Mouse (Mus musculus) bone marrow macrophage, adult 2 months (primary cell): ENCODE data around the gene Utp3. TPM values are rescaled to one million over a fixed set of nuclear protein-coding genes. Genes with fewer than 3 reads are reported as not detected.
"Not testable (repeated sequence)": the region's sequence is repeated elsewhere in the genome, so short reads cannot be mapped to it uniquely, and the experiment has no call there.

Source experiments
- H3K27ac ChIP-seq: 2 replicates; pipeline ENCODE4 v1.5.1; 2012; ENCODE audit warnings: low read depth, low read length; ENCODE audit not compliant: insufficient read depth
- H3K4me1 ChIP-seq: 2 replicates; pipeline ENCODE4 v1.6.1; 2012; ENCODE audit warnings: low read length; ENCODE audit not compliant: control insufficient read depth, insufficient read depth
- H3K4me3 ChIP-seq: 2 replicates; pipeline ENCODE4 v1.5.1; 2012; ENCODE audit warnings: mild to moderate bottlenecking, low read length, moderate library complexity; ENCODE audit not compliant: insufficient read depth
- CTCF ChIP-seq: IDR thresholded peaks from 2 replicates; pipeline ENCODE4 v1.5.1; 2012; ENCODE audit warnings: low read depth, mild to moderate bottlenecking, low read length, moderate library complexity
- POLR2A ChIP-seq: IDR thresholded peaks from 2 replicates; pipeline ENCODE4 v1.6.1; 2012; ENCODE audit warnings: mild to moderate bottlenecking, low read depth, low read length, borderline replicate concordance
- polyA plus RNA-seq: library from polyadenylated mRNA; stranded (reverse); fragments of >200 nt; gene quantifications from 2 replicates; pipeline ENCODE4 v1.2.4, GENCODE M21; 2012; ENCODE audit not compliant: missing spikeins, insufficient read depth, insufficient read length

The Utp3 gene
- polyA plus RNA-seq = 87.5 and 105 TPM in 2 replicates

- Histone ChIP-seq H3K27ac (peak within 1 kb of the TSS; percentile 97), H3K4me3 (peak within 1 kb of the TSS; percentile 94), H3K4me1 (peaks cover 20% of the 10 kb centered on the region)
- TF ChIP-seq POLR2A (no peak), CTCF (peak; percentile 55)
Observed at GRCm38 (mm10) chr5:88554086-88554886, at the start of gene Utp3. Utp3 (plus strand) TSS chr5:88554462.

GRCm38 (mm10) chr5:88508555-88508954 is 45.7 kb upstream of the Utp3 start:
- no peak for TF ChIP-seq POLR2A
- TF ChIP-seq CTCF = no peak
- H3K4me1 ChIP-seq = peaks cover 17% of the 10 kb centered on the region
- H3K27ac ChIP-seq = peak overlapping the region; percentile 98
- H3K4me3 ChIP-seq = no peak overlapping the region

GRCm38 (mm10) chr5:88508990-88509389 is 45.3 kb upstream of the Utp3 start:
- H3K4me3 ChIP-seq = no peak overlapping the region
- peak overlapping the region; percentile 98 for H3K27ac ChIP-seq
- peaks cover 17% of the 10 kb centered on the region for H3K4me1 ChIP-seq
- no peak for TF ChIP-seq POLR2A
- no peak for TF ChIP-seq CTCF

- TF ChIP-seq POLR2A = no peak
- TF ChIP-seq CTCF = no peak
- no peak overlapping the region for H3K27ac ChIP-seq
- peaks cover 8% of the 10 kb centered on the region for H3K4me1 ChIP-seq
- H3K4me3 ChIP-seq = no peak overlapping the region
Observed at GRCm38 (mm10) chr5:88519232-88519631, 35.0 kb upstream of the Utp3 start.

- Histone ChIP-seq H3K4me1 (no peaks in the 10 kb centered on the region), H3K4me3 (no peak within 1 kb of the TSS), H3K27ac (no peak within 1 kb of the TSS)
- no peak for TF ChIP-seq CTCF
- TF ChIP-seq POLR2A = no peak
Observed at GRCm38 (mm10) chr5:88527657-88528056, 26.6 kb upstream of the Utp3 start, which contains the start of gene Jchain. Jchain (minus strand) TSS chr5:88527891.

DNA sequence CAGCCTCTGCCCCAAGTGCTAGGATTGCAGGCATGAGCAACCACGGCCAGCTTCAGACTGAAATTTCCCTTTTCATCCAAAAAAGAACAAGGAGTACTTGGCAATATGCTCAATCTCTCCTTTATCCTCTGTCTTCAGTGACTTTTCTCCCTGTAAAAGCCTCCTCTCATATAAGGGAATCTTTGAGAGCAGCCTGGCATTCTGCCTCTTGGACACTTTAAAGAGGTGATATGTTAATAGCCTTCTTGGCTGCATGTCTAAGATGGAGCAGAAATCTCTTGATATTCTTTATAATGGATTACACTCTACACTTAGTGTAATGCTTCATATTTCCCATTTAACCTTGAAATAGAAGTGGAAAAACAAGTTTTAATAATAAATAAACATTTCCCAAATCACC is 23.4 kb upstream of the Utp3 start:
- TF ChIP-seq CTCF (no peak), POLR2A (no peak)
- H3K27ac ChIP-seq = no peak overlapping the region

GRCm38 (mm10) chr5:88534697-88535096 is 19.6 kb upstream of the Utp3 start:
- Histone ChIP-seq H3K27ac (no peak overlapping the region), H3K4me3 (no peak overlapping the region), H3K4me1 (peaks cover 11% of the 10 kb centered on the region)
- TF ChIP-seq POLR2A = no peak
- TF ChIP-seq CTCF = no peak

More for the DNA sequence above, 23.4 kb upstream of the Utp3 start:
- no peaks in the 10 kb centered on the region for H3K4me1 ChIP-seq
- no peak overlapping the region for H3K4me3 ChIP-seq

GRCm38 (mm10) chr5:88540845-88541244 is 13.4 kb upstream of the Utp3 start:
- TF ChIP-seq POLR2A = no peak
- no peak for TF ChIP-seq CTCF
- H3K4me3 ChIP-seq = no peak overlapping the region
- no peak overlapping the region for H3K27ac ChIP-seq
- peaks cover 11% of the 10 kb centered on the region for H3K4me1 ChIP-seq

GRCm38 (mm10) chr5:88542651-88543282 is 11.5 kb upstream of the Utp3 start:
- Histone ChIP-seq H3K4me3 (no peak overlapping the region), H3K27ac (no peak overlapping the region), H3K4me1 (peaks cover 3% of the 10 kb centered on the region)
- TF ChIP-seq CTCF (no peak), POLR2A (no peak)

DNA sequence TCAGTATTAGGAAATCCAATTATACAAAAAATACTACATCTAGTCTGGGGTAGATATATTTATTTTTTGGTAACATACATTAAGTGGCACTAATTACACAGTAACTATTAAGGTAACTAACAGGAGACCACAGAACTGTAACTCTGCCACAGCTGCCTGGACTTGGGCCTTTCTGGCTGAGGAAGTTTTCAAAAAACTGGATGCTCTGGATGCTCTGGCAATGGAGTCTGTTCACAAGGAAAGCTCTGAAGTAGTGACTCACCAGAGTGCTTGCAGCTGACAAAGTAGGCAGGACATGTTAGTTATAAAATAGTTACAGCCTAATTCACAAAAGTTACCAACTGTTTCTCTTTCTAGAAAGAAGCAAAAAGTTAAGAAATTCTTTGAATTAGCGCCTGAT is 9.9 kb upstream of the Utp3 start:
- H3K27ac ChIP-seq, H3K4me3 ChIP-seq, H3K4me1 ChIP-seq: not testable (repeated sequence)
